Mouse (Mus musculus) B cell, adult 2 months (primary cell): Measurements from ENCODE around the gene Gm14190.
"Not testable (repeated sequence)": the region's sequence is repeated elsewhere in the genome, so short reads cannot be mapped to it uniquely, and the experiment has no call there.

ENCODE experiments used
- DNase-seq, 2 experiments: peaks; one replicate each; pipeline ENCODE4 v3.0.0; 2022

The Gm14190 gene

DNA sequence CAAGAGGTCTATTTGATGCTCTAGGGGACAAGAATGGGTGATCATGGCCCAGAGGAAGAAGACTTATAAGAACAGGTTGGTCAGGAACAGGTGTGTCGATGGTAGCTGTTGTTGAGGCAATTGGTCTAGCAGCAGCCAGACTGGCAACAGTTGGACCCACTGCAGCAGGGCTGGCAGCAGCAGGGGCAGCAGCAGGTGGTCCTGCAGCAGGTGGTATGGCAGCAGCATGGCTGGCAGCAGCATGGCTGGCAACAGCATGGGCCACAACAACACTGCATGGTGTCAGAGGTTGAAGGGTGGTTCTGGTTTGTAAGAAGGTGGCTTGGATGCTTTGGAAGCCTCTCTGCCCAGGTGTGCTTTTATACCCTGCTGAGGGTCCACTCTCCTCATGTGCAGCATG lies at the start of gene Gm14190:
TSS of gene Gm14190 (minus strand) at position 278 of the 400 bp plus-strand sequence.
- no peak for DNase-seq

- no peak for DNase-seq
Observed at GRCm38 (mm10) chr11:99734190-99734589, 43.6 kb upstream of the Gm14190 start, which contains the start of gene Gm14180. Gene Gm14180, minus strand, starts transcription at chr11:99734290.

DNA sequence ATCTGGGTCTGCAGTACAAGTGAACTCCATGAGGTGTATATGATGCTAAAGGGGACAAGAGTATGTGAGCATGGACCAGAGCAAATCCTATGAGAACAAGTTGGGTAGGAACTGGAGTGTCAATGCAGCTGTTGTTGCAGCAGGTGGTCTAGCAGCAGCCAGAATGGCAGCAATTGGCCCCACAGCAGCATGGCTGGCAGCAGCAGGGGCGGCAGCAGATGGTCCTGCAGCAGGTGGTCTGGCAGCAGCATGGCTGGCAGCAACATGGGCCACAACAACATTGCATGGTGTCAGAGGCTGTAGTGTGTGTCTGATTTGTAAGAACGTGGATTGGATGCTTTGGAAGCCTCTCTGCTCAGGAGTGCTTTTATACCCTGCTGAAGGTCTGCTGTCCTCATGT lies 33.5 kb upstream of the Gm14190 start:
- no peak for DNase-seq

- no peak for DNase-seq
Observed at GRCm38 (mm10) chr11:99718759-99719158, 28.2 kb upstream of the Gm14190 start.

GRCm38 (mm10) chr11:99685235-99685634 lies 5.3 kb downstream of the Gm14190 start:
- DNase-seq = not testable (repeated sequence)

DNA sequence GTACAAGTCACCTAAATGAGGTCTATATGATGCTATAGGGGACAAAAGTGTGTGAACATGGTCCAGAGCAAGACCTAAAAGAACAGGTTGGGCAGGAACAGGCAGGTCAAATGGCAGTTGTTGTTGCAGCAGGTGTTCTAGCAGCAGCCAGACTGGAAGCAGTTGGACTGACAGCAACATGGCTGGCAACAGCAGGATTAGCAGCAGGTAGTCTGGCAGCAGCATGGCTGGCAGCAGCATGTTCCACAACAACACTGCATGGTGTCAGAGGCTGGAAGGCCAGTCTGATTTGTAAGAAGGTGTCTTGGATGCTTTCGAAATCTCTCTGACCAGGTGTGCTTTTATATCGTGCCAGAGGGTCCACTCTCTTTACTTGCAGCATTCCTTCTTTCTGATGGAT lies 7.1 kb downstream of the Gm14190 start:
- no peak for DNase-seq

DNA sequence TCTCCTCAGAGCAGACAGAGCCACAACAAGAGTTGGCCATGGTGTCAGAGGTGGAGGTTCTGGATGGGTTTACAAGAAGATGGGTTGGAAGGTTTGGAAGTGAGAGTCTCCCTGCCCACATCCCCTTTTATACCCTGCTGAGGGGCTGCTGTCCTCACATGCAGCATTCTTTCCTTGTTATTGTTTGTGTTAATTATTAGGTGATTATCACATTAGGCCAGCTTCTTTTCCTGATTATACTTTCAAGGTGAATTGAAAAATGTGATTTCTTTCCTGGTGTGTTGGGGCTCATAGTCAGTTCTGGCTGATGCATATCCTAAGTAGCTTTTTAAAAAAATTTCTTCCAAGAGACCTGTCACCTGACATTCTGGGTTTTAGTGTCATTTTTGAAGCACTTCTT lies 24.7 kb downstream of the Gm14190 start, which contains the start of gene Krtap4-6:
TSS of gene Krtap4-6 (minus strand) at position 101 of the 400 bp plus-strand sequence.
- DNase-seq = no peak

DNA sequence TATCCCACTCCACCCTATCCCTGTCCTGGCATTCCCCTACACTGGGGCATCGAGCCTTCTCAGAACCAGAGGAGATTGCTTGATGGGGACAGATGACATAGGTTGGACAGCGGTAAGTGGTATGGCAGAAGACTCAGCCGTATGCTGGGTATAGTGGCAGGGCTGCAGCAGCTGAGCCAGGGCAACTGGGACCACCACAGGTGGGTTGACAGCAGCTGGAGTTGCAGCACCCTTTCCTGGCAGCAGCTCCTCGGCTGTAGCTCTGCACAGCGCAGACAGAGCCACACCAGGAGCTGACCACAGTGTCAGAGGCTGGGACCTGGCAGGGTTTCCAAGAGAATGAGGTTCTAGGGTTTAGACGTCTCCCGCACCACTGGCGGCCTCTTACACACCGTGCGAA lies 27.7 kb downstream of the Gm14190 start:
- no peak for DNase-seq

DNA sequence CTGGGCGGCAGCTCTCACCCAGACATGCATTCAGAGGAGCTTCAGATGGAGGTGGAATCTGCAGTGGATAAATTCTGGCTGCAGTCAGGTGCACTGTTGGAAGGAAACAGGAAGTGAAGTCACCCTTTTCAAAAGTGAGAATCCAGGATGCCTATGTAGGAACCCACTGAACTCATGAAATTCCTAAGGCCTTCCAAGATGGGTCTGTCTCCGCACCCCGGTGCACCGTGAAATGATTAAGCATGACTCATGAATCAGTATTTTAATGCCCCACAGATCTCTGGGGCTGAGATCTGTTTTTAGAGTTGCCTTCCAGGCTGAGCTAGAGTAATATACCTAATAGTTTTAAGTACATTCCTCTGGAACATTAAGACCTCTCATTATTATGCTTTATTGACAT lies 31.3 kb downstream of the Gm14190 start:
- DNase-seq = no peak

GRCm38 (mm10) chr11:99658467-99659010 lies 32.0 kb downstream of the Gm14190 start, which contains the start of gene Gm11563:
Gene Gm11563, minus strand, starts transcription at chr11:99658960.
- not testable (repeated sequence) for DNase-seq

- DNase-seq = no peak
Observed at GRCm38 (mm10) chr11:99657051-99657450, 33.5 kb downstream of the Gm14190 start.

- no peak for DNase-seq
Observed at GRCm38 (mm10) chr11:99650136-99650535, 40.4 kb downstream of the Gm14190 start, which contains the start of gene Gm11555. Gene Gm11555, minus strand, starts transcription at chr11:99650236.

- DNase-seq = no peak
Observed at GRCm38 (mm10) chr11:99646444-99646843, 44.1 kb downstream of the Gm14190 start.

DNA sequence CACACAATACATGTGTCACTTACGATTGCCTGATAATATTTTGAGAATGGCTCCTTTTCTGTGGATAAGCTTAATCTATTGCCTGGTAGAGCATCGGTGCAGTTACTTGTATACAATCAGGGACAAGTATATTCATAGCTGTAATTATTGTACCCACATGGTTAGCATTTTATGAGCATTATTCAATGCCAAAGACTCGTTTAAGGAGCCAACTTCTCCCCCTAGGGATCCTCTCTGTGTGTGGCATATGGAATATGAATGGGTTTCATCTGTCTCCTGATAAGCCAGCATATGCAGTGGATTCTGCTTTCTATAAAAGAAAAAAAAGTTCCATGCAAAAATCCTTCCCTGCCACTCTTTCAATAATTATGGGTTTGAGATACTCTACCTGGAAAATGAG lies 46.2 kb downstream of the Gm14190 start:
- DNase-seq = no peak

GRCm38 (mm10) chr11:99643635-99644139 lies 46.9 kb downstream of the Gm14190 start, which contains the start of gene Krtap4-7:
Gene Krtap4-7, minus strand, starts transcription at chr11:99644089.
- DNase-seq = not testable (repeated sequence)

DNA sequence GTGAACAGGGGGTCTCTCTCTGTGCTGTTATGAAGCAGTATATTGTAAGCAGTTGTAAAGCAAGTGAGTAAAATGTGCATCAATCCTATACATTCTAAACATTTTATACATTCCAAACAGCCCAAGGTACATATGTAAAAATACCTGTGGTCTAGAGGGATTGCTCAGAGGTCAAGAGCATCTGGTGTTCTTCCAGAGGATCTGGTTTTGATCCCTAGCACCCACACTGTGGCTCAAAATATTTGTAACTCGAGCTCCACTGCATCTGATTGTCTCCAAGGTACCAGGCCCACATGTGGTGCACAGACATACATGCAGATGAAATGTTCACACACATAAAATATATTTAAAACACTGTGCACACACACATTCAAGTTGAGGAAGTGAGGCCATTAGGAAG lies 49.6 kb downstream of the Gm14190 start:
- DNase-seq = no peak
